Mouse (Mus musculus) cerebellum, adult 18-20 months (tissue): ENCODE measurements at regions not wholly inside any gene's neighbourhood (a gene's known extent, or its start where the extent isn't known, plus 50 kb on each side); places are given as distances from the start of the nearest gene placed in this dataset.

Experiments
- DNase-seq, 2 experiments: peaks; one replicate each; pipeline ENCODE4 v3.0.0; 2021

DNA sequence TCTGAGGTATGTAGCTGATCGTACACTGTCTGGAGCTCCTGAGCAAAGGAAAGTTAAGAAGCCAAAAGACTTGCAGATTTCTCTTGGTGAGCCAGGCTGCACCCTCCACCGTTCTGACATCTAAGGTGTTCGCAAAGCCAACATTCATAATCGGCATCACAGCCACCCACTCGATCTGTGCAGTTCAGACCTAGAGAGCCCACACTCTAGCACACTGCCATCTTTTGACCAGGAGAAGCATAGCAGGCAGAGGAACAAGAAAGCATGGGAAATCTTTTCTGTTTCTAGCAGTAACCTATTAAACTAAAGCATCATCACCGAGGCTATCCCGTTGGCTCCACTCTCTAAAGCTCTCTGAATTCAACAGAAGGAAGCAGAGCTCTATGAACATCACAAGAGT, 59.2 kb downstream of the Areg start:
- DNase-seq: peak; percentile 10 to 12

DNA sequence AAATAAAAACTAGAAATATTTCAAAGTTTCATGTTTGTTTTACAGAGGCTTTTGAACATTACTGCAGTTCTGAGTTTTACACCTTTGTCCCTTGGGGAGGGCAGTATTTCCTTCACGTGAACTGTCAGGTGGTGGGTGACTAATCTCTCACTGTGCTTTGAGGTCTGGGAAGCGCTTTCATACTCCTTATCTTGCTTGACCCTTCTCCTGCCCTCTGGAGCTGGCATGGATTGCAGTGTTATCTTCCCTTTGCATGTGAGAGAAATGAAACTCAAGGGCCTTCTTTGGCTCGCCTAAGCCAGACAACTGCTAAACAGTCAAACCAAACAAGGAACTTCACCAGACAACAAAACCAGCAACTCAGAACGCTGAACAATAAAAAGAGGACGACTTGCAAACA, 61.0 kb downstream of the Areg start:
- DNase-seq: no peak

DNA sequence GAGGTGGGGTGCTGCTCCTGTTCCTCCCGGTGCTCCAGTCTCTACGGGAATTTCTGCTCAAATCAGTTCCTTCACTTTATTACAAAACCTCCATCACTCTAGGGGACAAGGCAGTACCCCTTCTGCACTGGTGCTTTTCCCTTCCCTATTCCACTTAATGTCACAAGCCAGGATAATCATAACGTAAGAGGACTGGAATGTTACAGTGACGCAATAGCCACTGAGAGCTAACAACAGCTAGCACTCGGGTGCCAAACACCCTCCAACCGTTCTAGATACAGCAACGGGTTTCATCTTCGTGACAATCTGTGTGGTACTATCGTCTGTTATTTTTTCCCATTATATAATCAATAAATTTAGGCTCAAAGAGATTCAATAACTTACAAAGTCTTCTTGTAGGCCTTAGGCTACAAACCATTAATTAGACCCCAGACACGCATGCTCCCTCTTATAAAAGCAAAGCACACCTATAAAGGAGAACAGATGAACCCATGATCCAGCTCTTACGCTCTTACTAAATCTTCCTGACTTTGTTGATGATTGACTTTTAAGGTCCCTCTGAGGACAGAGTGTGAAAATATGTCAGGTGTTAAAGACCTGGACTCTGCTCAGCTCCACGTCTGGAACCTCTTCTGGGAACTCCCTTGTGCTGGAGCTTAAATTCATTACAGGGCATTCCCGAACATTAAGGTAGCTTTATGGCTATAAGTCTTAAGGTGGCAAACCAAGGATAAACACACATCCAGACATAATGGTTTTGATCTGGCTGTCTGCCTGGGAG, 65.0 kb downstream of the Areg start:
- no peak for DNase-seq

DNA sequence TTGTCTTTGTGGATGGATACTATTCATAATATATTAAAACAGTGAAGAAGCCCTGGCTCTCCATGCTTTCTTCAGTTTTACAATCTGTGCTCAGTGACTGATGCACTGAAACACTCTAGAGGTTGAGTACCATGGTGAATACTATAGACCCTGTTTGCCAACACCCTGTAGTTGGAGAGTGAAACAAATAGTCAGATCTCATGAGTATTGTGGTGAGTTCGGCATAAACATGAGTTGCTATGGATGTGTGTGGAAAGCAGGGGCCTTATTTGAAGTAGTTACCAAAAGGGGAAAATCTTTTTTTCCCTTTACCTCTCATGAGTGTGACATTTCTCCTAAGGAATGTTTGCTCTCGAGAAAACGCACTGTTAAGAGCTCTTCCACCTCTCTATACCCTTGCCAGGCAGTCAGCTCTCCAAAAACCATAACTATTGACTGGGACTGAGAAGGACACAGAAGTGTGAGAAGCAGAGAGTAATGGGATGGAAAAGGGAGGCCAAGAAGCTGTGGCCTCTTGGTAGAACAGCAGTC, 66.0 kb downstream of the Areg start:
- no peak for DNase-seq

DNA sequence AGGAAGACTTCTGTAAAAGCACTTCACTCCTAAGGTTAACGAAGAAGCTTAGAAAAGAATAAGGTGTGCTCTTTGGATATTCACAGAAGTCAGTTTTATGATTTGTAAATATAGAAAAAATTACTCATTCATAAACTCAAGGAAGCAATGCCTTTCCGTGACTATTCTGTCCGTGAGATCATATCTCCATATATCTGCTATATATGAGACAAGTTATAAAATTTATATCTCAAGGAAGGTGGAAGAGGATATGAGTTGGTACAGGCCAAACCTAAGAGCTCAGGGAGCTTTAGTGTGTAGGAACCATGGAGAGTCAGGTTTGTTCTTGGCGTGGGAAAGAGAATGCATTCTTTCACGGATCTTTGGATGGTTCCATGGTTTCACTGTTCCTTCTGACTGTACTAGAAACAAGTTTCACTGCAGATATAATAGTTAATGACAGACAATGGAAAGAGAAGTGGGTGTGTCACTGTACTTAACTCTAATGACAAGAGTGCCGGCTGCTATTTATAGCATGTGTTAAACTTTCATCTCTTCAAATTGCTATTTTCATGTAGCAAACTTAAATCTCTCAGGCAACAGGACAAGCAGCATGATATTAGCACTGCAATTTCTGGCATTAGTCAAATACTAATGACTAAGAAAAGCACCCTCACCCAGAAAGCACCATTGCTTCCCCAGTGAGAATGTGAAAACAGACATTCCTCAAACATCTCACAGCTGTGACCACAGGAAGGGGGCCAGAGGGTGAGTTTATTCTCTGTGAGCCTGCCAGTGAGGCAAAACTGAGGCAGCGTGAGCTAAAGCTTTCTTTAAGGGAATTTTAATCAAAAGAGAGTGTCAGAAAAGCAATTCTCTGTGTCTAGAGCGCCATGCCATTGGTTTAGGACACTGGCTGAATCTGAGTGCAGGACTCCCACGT, 67.4 kb downstream of the Areg start:
- no peak for DNase-seq

DNA sequence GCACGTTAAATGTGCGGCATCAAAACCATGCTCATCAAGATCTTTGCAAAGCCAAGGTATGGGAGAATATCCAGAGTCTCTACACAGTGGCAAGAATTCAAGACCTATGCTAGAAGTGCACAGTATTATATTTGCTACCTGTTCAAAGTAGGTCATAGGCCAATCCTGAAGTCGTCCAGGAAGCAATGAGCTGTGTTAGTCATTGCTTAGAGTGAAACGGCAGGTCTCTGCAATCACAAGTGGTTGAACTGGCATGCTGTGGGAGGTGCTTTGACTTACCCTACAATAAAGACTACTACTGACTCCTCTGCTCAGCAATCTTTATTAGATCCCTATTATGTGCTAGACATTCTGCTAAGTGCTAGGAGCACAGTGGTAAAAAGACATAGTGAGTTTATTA, 80.8 kb downstream of the Areg start:
- DNase-seq: no peak

DNA sequence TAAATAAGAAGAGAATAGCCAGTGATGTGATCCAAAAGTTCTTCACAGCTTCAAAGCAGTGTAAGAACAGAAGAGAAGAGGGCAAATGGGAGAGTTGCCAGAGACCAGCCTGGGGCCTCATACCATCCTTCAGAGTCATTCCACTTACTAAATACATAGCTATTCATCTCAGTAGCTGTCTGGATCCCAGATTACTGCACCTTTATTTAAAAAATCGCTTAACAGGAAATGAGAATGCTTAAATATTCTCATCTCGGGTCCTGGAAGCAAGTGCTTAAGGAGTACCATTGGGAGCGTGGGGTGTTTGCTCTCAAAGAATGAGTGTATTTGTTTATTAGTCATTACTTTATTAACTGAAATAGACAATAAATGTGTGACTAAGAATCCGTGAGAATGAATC, 102.3 kb downstream of the Areg start:
- DNase-seq: no peak

DNA sequence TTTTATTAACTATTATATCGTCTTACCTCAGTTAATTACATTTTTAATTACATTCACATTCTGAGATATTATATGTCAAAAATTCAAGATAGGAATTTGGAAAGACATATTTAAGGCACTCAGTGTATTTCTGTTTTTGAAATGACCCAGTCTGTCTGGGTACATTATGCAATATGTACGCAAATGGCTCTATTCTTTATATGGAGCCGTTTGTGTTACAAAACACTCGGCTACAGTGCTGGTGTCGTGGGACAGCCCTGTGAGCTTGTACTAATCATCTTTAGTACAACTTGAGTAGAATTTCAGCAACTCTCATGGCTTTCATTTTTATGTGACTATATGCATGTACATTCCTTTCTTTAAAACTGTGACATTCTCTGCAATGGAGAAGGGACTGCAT, 108.0 kb downstream of the Areg start:
- DNase-seq: no peak

DNA sequence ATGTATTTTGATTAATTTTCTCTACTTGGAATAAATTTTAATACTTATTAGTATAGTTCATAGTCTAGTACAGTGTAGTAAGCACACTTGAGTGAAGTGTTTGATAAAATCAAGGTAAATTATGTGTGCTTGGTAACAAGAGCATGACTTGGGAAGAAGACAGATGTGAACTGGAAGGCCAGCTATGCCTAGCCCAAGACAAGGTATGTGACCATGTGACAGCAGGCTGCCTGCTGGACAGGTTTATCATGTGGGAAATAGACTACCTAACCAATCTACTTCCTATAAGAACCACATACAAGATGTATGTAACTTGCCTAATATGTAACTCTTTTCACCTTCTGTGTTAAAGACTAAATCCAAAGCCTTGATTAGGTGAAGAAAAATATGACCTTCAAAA, 122.5 kb downstream of the Areg start:
- no peak for DNase-seq

DNA sequence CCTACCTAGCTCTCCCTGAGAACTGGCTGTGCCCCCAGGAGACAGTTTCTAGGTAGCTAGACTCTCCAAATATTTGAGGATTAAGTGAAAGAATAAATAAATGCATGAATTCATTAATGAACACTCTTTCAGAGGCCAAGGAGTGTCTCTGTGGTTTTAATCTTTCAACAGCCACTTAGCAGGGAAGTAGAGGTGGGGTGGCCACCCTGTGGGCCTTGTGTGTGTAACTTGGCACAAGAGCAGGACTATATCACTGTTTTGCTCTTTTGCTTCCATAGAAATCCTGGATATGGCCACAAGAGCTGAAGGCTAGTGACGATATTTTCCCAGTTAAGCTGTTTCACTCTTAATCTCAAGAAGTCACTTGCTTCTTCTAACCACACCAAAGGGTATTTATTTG, 123.1 kb downstream of the Areg start:
- DNase-seq: no peak

DNA sequence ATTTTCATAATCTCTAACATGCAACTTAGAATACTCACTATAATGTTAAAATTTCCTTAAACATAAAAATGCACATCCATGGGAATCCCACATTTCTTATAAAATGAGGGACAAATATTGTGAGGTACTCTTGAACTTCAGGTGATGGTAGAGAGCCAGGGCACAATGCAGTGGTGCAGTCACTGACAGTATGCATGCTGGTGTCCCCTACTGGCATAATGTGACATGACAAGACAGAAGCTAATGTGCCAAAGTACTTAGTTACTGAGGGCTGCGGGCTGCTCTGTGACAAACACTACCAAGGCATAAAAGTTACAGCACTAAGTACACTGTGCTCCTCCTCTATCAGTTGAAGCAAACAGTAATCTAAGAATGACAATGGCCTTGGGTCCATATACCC, 131.3 kb downstream of the Areg start:
- no peak for DNase-seq

DNA sequence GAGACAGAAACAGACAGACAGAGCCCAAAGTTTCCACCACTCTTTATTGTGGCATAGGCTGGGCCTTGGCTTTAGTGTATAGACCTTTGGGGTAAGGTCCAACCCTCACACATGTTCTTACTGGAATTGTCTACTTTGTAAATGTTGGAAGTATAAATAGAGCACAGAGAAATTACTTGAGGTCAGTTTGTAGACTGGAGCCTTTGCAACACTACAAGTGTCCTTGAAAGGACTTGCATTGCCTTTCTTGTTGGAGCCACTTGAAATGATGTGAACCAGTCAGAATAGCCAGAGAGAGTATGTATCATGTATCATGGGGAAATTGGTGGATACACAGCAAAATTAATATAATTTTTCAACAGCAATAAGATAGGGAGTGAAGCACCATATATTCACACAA, 131.4 kb downstream of the Btc start:
- no peak for DNase-seq

DNA sequence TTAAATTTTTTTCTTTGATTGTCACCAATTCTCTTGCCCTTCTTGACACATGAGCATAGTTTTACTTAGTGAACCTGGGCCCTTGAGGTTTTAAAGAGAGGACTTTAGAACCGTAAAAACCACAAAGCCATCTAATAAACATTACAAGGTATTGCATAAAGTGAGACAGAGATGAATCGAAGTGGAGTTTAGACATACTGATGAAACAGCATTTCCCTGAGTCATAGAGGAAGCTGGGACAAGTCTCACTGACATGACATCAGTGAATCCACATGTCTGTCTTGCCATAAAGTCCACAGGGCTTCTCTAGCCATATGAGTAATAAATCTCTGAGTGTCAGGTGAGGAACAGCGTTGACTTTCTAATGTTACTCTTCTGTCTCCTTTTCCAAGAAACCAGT, 128.4 kb downstream of the Btc start:
- DNase-seq: no peak

DNA sequence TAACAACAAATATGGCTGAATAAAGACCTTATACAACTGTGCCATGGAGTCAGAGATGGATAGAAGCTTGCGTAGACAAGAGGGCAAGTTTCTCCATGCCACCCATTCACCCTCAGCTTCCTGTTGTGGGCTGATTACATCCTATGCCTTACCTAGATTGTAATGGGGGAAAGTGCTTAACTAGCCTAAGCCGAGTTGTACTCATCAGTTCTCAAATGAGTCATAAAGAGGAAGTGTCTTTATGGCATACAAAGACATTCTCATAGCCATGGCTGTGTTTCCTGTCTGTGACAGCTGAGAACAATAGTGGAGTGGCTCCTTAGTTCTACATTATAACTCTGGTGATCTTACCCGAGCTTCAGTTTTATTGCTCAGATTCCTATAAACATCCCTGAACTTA, 124.3 kb downstream of the Btc start:
- DNase-seq: no peak

DNA sequence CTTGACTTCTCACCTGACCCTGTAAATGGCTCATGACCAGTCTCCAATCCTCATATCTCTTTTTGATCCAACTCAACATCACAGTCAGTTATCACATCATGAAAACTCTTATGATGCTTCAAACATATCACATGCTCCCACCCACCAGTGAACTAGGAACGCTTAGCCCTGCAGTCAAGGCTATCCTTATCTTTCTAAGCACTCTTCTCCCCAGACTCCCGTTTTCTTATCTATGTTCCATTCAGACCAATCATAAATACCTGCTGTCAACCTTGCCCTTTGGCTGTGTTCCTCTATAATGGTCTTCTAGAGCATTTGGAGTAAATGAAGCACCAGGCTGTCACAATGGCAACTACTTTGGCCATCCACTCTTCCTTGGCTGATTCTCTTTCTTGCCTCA, 123.3 kb downstream of the Btc start:
- DNase-seq: no peak

DNA sequence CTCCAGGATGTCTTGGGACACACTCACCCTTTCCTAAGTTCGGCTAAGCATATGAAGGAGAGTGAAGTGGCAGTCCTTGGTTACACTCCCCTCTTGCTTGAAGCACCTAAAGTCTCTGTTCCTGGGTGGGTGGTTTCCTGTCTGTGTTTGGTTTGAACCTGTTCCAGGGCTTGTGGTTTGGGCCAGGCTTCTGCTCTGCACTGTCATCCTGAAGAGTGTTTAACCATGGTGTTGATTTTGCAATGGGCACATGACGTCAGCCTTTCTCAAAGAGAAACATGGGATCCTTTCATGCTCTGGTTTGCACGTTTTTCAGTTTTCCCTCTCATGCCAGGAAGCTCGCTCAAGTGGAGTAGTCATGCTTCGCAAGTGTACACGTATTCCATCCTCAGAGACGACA, 119.8 kb downstream of the Btc start:
- no peak for DNase-seq

DNA sequence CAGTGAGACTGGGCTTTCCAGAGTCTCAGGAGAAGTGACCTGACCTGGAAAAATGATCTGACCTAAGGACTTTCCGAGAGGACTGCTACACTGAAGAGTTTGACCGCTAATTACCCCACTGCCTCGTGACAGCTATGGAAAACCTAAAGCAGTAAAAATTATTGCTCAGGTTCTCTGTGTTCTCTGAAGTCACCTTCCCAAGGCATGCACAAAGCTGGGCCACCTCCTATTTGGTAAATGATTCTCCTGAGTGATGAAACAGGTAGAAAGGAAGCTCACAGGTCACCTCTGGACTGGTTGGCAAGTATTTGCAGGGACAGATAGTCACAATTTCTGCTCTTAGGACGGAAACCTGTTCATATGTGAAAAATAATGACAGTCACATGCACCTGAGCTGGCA, 109.7 kb downstream of the Btc start:
- DNase-seq: no peak

DNA sequence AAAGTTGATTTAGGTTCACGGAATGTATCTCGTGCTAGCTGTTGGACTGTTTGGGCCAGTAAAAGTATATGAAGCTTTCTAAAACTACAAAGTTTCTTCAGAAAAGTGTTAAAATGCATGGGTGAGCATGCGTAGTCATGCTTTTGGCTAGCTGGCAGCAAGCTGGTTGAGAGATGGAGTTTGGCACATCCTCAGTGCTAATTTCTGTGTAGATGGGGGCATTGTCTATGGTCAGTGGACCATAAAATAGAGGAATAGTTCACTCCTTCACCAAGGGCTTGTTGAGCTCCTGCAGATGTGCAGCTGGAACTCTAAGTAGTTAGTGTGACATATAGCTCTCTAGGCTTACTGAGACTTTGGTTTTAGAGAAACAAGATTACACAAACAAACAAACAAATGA, 107.8 kb downstream of the Btc start:
- DNase-seq: no peak

DNA sequence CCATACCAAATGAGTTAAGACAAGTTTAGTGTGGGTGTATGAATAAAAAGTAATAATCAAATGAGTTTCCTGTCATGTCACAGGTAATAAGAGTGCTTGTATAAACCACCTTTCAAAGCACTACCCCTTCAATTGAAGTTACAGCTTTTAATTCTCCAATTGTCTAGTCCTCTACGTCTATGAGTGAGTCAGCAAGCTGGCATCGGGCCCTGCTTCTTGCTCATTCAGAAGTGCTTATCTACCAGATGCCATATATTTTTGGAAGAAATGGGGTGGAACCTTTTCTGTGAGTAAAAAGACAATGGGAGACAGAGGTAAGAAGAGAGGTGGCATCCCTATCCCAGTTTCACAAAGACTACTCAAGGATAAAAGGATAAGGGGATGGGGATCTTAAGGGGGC, 105.7 kb downstream of the Btc start:
- DNase-seq: no peak

DNA sequence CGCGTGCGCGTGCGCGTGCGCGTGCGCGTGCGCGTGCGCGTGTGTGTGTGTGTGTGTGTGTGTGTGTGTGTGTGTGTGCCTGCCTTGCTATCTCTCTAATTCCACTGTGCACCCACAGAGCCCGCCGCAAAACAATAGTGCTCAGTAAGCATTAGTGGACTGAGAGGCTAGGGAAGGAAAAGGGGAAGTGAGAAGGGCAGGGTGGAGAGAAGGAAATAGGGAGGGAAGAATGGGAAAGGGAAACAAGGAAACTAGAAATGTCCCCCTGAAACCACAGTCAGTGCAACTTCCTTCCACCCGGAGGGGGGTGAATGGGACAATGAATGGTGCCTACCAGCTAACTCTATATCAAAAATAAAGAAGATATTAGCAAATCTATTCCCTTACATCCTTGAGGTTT, 100.7 kb downstream of the Btc start:
- no peak for DNase-seq

DNA sequence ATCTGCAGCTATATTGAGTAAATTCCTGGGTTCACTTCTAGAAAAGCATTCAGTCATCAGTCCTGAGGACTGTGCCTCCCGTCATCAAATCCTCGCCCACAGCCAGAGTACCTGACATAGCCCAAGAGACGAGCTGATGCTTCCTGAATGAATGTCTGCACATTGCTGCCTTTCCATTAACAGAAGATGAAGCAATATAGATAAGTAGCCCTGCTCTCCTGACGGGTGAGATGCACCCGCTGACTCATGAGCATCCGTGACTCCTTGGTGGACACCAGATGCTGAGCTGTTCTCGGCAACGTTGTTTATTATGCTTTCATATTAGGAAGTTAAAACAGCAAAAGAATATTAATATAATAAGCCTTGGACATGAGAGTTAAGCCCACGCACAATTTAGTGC, 99.9 kb downstream of the Btc start:
- DNase-seq: no peak

DNA sequence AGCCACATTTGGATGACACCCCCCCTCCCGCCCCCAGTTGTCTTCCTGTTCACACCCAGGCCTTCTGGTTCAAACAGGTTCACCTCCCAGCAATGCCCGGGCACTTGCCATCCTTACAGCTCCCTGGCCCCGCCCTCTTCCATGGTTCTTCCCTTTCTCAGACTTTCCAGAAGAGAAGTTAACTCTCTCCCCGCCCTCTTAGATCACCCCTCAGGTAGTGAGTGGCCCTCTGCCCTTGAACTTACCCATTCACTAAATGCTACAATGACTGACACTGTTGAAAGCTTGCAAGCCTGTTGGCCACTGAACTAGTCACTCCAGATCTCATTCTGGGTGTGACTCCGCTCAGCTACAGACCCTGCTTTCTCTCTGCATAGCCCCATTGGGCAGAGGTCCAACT, 99.1 kb downstream of the Btc start:
- no peak for DNase-seq

DNA sequence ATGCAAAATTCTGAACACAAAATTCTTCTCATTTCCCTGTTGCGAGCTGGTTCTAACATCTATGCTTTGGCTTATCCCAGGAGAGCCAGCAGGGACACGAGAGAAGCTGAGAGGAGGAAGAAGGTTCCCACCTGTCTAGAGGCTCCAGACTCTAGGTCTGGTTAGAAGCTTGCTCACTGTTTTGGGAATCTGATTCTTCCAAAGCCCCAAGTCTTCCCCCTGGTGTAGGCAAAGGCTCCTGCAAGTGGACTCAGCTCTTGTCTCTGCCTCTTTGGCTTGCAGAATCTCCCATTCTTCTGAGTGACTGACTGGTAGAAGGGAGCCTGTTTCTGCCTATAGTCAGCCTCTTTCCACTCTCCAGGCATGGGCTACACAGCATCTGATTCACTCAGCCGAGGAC, 95.8 kb downstream of the Btc start:
- DNase-seq: no peak
